Mouse (Mus musculus) skeletal muscle tissue, adult 2 months (tissue): Measurements from ENCODE around the gene Pde7b.
A peak's percentile ranks its signal among the peaks of the same experiment; 100 is the strongest.

Experiments
- DNase-seq: peaks from one replicate; pipeline ENCODE4 v3.0.0-alpha.2; 2012; ENCODE audit warnings: low read depth, low spot score

Gene Pde7b

GRCm38 (mm10) chr10:20362450-20363118 is 362.3 kb downstream of the Pde7b start:
- DNase-seq = no peak

DNA sequence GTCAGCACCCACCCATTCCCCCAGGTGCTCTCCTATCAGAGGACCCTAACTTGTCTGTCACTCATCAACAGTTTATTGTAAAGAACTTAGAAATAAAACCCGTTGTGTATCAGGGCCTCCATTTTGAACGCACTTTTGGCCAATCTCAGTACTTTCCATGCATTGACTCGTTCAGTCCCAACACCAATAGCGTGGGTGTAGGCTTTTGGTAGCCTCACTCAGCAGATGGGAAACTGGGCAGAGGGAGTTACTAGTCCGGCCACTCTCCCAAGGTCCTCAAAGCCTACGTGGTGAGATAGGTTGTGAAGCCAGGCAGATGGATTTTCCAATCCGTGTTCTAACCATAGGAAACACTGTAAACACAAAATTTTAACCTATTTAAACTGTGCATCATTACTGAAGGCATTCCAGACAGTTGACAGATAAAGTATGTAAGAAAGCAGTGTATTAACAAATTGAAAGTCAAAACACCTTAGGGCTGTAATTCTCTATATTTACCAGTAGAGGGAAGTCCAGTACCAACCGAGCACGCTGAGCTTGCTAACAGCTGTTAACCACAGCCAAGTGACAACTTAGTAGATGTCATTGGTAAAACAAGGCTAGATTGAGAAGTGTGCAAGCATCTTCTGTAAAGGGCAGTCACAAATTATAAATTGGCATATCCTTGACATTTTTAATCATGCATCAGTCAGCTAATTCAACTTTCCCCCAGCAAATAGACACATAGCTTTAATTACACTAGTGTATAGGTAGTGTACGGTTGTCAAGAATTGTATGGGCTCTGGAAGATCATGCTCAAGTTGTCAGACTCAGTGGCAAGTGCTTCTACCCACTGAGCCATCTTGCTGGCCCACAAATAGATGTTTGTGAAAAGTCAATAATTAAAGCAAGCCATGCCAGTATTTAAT is 363.1 kb downstream of the Pde7b start:
- peak; percentile 43 for DNase-seq

DNA sequence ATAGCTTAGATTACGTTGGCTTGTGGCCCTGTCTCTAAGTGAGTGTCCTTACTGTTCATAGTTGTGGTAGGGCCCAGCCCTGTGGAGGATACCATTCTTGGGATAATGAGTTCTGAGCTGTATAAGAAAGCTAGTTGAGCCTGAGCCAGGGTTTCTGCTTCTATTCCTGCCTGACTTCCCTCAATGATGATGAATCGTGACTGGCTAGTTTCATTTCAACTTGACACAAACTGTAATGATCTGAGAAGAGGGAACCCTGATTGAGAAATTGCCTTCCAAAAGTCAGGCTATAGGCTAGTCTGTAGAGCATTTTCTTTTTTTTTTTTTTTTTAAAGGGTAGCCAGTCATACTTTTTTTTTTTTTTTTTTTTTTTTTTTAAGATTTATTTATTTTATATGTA is 376.0 kb downstream of the Pde7b start:
- no peak for DNase-seq
